Mouse (Mus musculus): ENCODE results near the gene Nacc1. TPM values are rescaled to one million over a fixed set of nuclear protein-coding genes. Genes with fewer than 3 reads are reported as not detected.

Nacc1 gene
- polyA plus RNA-seq, 1 experiment from 2014 or later, result 21.3 TPM

- H3K27ac ChIP-seq, result peak overlapping the region; percentile 49
- no peaks in the 10 kb centered on the region for H3K9me3 ChIP-seq (replicated peaks)
- peaks cover under 1% of the 10 kb centered on the region; the same call in 1 of the 2 replicates for H3K36me3 ChIP-seq
- ATAC-seq (ENCODE audit: low FRiP score), result no peak
- H3K9ac ChIP-seq, result no peak overlapping the region
- H3K4me1 ChIP-seq, result peaks cover 64% of the 10 kb centered on the region
- 61% methylated on average over 10 of the region's 10 CpGs for WGBS
- H3K27me3 ChIP-seq, result peaks cover 43% of the 10 kb centered on the region
- H3K4me2 ChIP-seq (replicated peaks), result no peak overlapping the region
- no peak overlapping the region for H3K4me3 ChIP-seq
These were observed 37.7 kb upstream of the Nacc1 start for GRCm38 (mm10) chr8:84725246-84725940.

- WGBS, result 46% methylated on average over 9 of the region's 9 CpGs
- H3K36me3 ChIP-seq, result peaks cover 6% of the 10 kb centered on the region; the same call in 1 of the 2 replicates
- H3K4me3 ChIP-seq, result no peak overlapping the region
- peaks cover 50% of the 10 kb centered on the region for H3K27me3 ChIP-seq
- no peaks in the 10 kb centered on the region for H3K9me3 ChIP-seq (replicated peaks)
- H3K27ac ChIP-seq, result 0 out of 2 replicates have a peak overlapping the region, but pooled peaks have one; percentile 92
- no peak for ATAC-seq (ENCODE audit: low FRiP score)
- H3K9ac ChIP-seq, result no peak overlapping the region
- H3K4me2 ChIP-seq (replicated peaks), result no peak overlapping the region
- peaks cover 60% of the 10 kb centered on the region for H3K4me1 ChIP-seq
These were observed 37.0 kb upstream of the Nacc1 start for GRCm38 (mm10) chr8:84724683-84725082.

GRCm38 (mm10) chr8:84723571-84723900, 35.9 kb upstream of the Nacc1 start:
- no peak overlapping the region for H3K4me3 ChIP-seq
- 31% methylated on average over 7 of the region's 7 CpGs for WGBS
- ATAC-seq (ENCODE audit: low FRiP score), result peak; percentile 4; the same call in 1 of the 2 replicates
- peak overlapping the region; percentile 50 for H3K9ac ChIP-seq
- H3K27ac ChIP-seq, result peak overlapping the region; percentile 92
- H3K36me3 ChIP-seq, result peaks cover 6% of the 10 kb centered on the region; the same call in 1 of the 2 replicates
- H3K27me3 ChIP-seq, result peaks cover 61% of the 10 kb centered on the region
- H3K9me3 ChIP-seq (replicated peaks), result no peaks in the 10 kb centered on the region
- H3K4me2 ChIP-seq (replicated peaks), result peak overlapping the region; percentile 28
- peaks cover 57% of the 10 kb centered on the region for H3K4me1 ChIP-seq

GRCm38 (mm10) chr8:84722850-84723570, 35.3 kb upstream of the Nacc1 start, which contains the start of gene G430095P16Rik:
G430095P16Rik (plus strand) TSS chr8:84723007.
- Histone ChIP-seq H3K4me1 (peaks cover 52% of the 10 kb centered on the region), H3K36me3 (peaks cover 6% of the 10 kb centered on the region; the same call in 1 of the 2 replicates), H3K4me2 (replicated peaks) (peak within 1 kb of the TSS; percentile 28), H3K4me3 (no peak within 1 kb of the TSS), H3K9me3 (replicated peaks) (no peaks in the 10 kb centered on the region), H3K27ac (peak within 1 kb of the TSS; percentile 92), H3K27me3 (peaks cover 67% of the 10 kb centered on the region), H3K9ac (peak within 1 kb of the TSS; percentile 50)
- WGBS, result 17% methylated on average over 10 of the region's 10 CpGs
- ATAC-seq (ENCODE audit: low FRiP score), result peak; percentile 63

GRCm38 (mm10) chr8:84722530-84722849, 34.8 kb upstream of the Nacc1 start:
- WGBS, result 69% methylated on average over 6 of the region's 6 CpGs
- Histone ChIP-seq H3K9ac (peak overlapping the region; percentile 50), H3K27ac (peak overlapping the region; percentile 92), H3K4me1 (peaks cover 50% of the 10 kb centered on the region), H3K4me3 (no peak overlapping the region), H3K9me3 (replicated peaks) (no peaks in the 10 kb centered on the region), H3K4me2 (replicated peaks) (peak overlapping the region; percentile 28), H3K27me3 (peaks cover 72% of the 10 kb centered on the region), H3K36me3 (peaks cover 6% of the 10 kb centered on the region; the same call in 1 of the 2 replicates)
- ATAC-seq (ENCODE audit: low FRiP score), result no peak

- Histone ChIP-seq H3K9ac (no peak overlapping the region), H3K27me3 (peaks cover 88% of the 10 kb centered on the region), H3K4me1 (peaks cover 50% of the 10 kb centered on the region), H3K36me3 (peaks cover 6% of the 10 kb centered on the region; the same call in 1 of the 2 replicates), H3K9me3 (replicated peaks) (no peaks in the 10 kb centered on the region), H3K4me2 (replicated peaks) (no peak overlapping the region), H3K4me3 (no peak overlapping the region), H3K27ac (no peak overlapping the region)
- WGBS, result 82% methylated on average over 5 of the region's 5 CpGs
- ATAC-seq (ENCODE audit: low FRiP score), result no peak
These were observed 31.5 kb upstream of the Nacc1 start for GRCm38 (mm10) chr8:84718959-84719690.

- 77% methylated on average over 5 of the region's 5 CpGs for WGBS
- Histone ChIP-seq H3K27me3 (peaks cover 90% of the 10 kb centered on the region), H3K9me3 (replicated peaks) (no peaks in the 10 kb centered on the region), H3K9ac (no peak overlapping the region), H3K4me1 (peaks cover 50% of the 10 kb centered on the region), H3K36me3 (peaks cover 6% of the 10 kb centered on the region; the same call in 1 of the 2 replicates), H3K4me2 (replicated peaks) (no peak overlapping the region), H3K27ac (no peak overlapping the region), H3K4me3 (no peak overlapping the region)
- no peak for ATAC-seq (ENCODE audit: low FRiP score)
These were observed 30.8 kb upstream of the Nacc1 start for GRCm38 (mm10) chr8:84718476-84718875.

- no peaks in the 10 kb centered on the region for H3K9me3 ChIP-seq (replicated peaks)
- peaks cover 6% of the 10 kb centered on the region; the same call in 1 of the 2 replicates for H3K36me3 ChIP-seq
- 0 out of 2 replicates have a peak overlapping the region, but pooled peaks have one; percentile 12 for H3K27ac ChIP-seq
- H3K9ac ChIP-seq, result no peak overlapping the region
- WGBS, result 83% methylated on average over 11 of the region's 11 CpGs
- ATAC-seq (ENCODE audit: low FRiP score), result no peak
- no peak overlapping the region for H3K4me2 ChIP-seq (replicated peaks)
- H3K27me3 ChIP-seq, result peaks cover 85% of the 10 kb centered on the region
- peaks cover 50% of the 10 kb centered on the region for H3K4me1 ChIP-seq
- H3K4me3 ChIP-seq, result no peak overlapping the region
These were observed 29.1 kb upstream of the Nacc1 start for GRCm38 (mm10) chr8:84716790-84717189.

- H3K4me1 ChIP-seq, result peaks cover 52% of the 10 kb centered on the region
- ATAC-seq (ENCODE audit: low FRiP score), result no peak
- H3K4me2 ChIP-seq (replicated peaks), result peak overlapping the region; percentile 43
- peaks cover 6% of the 10 kb centered on the region; the same call in 1 of the 2 replicates for H3K36me3 ChIP-seq
- H3K4me3 ChIP-seq, result peak overlapping the region; percentile 12; the same call in 1 of the 2 replicates
- WGBS, result 5% methylated on average over 27 of the region's 27 CpGs
- H3K9me3 ChIP-seq (replicated peaks), result no peaks in the 10 kb centered on the region
- H3K9ac ChIP-seq, result peak overlapping the region; percentile 50
- H3K27me3 ChIP-seq, result peaks cover 85% of the 10 kb centered on the region
- H3K27ac ChIP-seq, result 0 out of 2 replicates have a peak overlapping the region, but pooled peaks have one; percentile 18
These were observed 28.3 kb upstream of the Nacc1 start for GRCm38 (mm10) chr8:84715893-84716468.

- H3K27me3 ChIP-seq, result peaks cover 78% of the 10 kb centered on the region
- H3K4me1 ChIP-seq, result peaks cover 68% of the 10 kb centered on the region
- no peak overlapping the region for H3K4me2 ChIP-seq (replicated peaks)
- no peaks in the 10 kb centered on the region for H3K9me3 ChIP-seq (replicated peaks)
- H3K9ac ChIP-seq, result peak overlapping the region; percentile 25; the same call in 1 of the 2 replicates
- no peak for ATAC-seq (ENCODE audit: low FRiP score)
- H3K27ac ChIP-seq, result peak overlapping the region; percentile 93
- H3K36me3 ChIP-seq, result no peaks in the 10 kb centered on the region
- 57% methylated on average over 4 of the region's 4 CpGs for WGBS
- no peak overlapping the region for H3K4me3 ChIP-seq
These were observed 26.5 kb upstream of the Nacc1 start for GRCm38 (mm10) chr8:84714161-84714560.

GRCm38 (mm10) chr8:84713381-84713780, 25.7 kb upstream of the Nacc1 start:
- peaks cover 76% of the 10 kb centered on the region for H3K27me3 ChIP-seq
- no peak for ATAC-seq (ENCODE audit: low FRiP score)
- 43% methylated on average over 4 of the region's 4 CpGs for WGBS
- no peak overlapping the region for H3K4me3 ChIP-seq
- no peaks in the 10 kb centered on the region for H3K9me3 ChIP-seq (replicated peaks)
- no peaks in the 10 kb centered on the region for H3K36me3 ChIP-seq
- no peak overlapping the region for H3K4me2 ChIP-seq (replicated peaks)
- peaks cover 74% of the 10 kb centered on the region for H3K4me1 ChIP-seq
- H3K27ac ChIP-seq, result peak overlapping the region; percentile 93
- H3K9ac ChIP-seq, result peak overlapping the region; percentile 48; the same call in 1 of the 2 replicates
